Mouse (Mus musculus): ENCODE results near the gene Ifrd2. TPM values are rescaled to one million over a fixed set of nuclear protein-coding genes. Genes with fewer than 3 reads are reported as not detected.

The Ifrd2 gene
- total and polyA plus RNA-seq, 3 experiments = 147 to 292 TPM; not detected in 1

- Histone ChIP-seq H3K4me3 (ENCODE audit: control insufficient read depth in 1 of 2, insufficient read depth in 1 of 2, low read depth in 2 of 2, low read length in 2 of 2) (no peak overlapping the region), H3K79me2 (ENCODE audit: control insufficient read depth, insufficient read depth, low read length, poor library complexity) (peaks cover 29% of the 10 kb centered on the region), H3K36me3 (ENCODE audit: control insufficient read depth in 1 of 2, insufficient read depth in 2 of 2, low read length in 2 of 2) (peaks cover 0 to 9% of the 10 kb centered on the region in 2 experiments; a peak in 2 of 4 replicates), H3K27me3 (ENCODE audit: control insufficient read depth in 1 of 2, insufficient read depth in 2 of 2, low read length in 2 of 2) (no peaks in the 10 kb centered on the region), H3K9me3 (replicated peaks; ENCODE audit: insufficient read depth, low read length) (no peaks in the 10 kb centered on the region), H3K9ac (ENCODE audit: control insufficient read depth, low read depth, low read length, poor library complexity, severe bottlenecking) (no peak overlapping the region), H3K27ac (ENCODE audit: control insufficient read depth, low read depth, low read length) (no peak overlapping the region), H3K4me1 (ENCODE audit: control insufficient read depth in 1 of 2, insufficient read depth in 2 of 2, low read length in 2 of 2) (peaks cover 0 to 23% of the 10 kb centered on the region in 2 experiments; a peak in 1 of 4 replicates)
- no peak for TF ChIP-seq USF2 (IDR thresholded peaks at IDR 0.05; ENCODE audit: borderline replicate concordance in 1 of 2, insufficient read depth in 1 of 2, low read depth in 1 of 2, low read length in 2 of 2)
- TF ChIP-seq ZMIZ1 (IDR thresholded peaks at IDR 0.05; ENCODE audit: low read depth, low read length) = no peak
- no peak for TF ChIP-seq CHD1 (IDR thresholded peaks at IDR 0.05; ENCODE audit: low read depth, low read length)
- no peak for DNase-seq (ENCODE audit: low read depth, low spot score)
Observed at GRCm38 (mm10) chr9:107540420-107540819, 47.0 kb upstream of the Ifrd2 start.

- DNase-seq (ENCODE audit: low read depth, low spot score) = no peak
- TF ChIP-seq TCF12 (IDR thresholded peaks at IDR 0.05; ENCODE audit: low read depth, low read length) (no peak), CHD1 (IDR thresholded peaks at IDR 0.05; ENCODE audit: low read depth, low read length) (no peak), USF2 (IDR thresholded peaks at IDR 0.05; ENCODE audit: borderline replicate concordance in 1 of 2, insufficient read depth in 1 of 2, low read depth in 1 of 2, low read length in 2 of 2) (no peak), MAFK (IDR thresholded peaks at IDR 0.05; ENCODE audit: borderline replicate concordance, low read depth, low read length) (no peak), MYB (IDR thresholded peaks at IDR 0.05; ENCODE audit: low read depth, low read length) (no peak), CHD2 (IDR thresholded peaks at IDR 0.05; ENCODE audit: low read length) (no peak), POLR2A (IDR thresholded peaks at IDR 0.05; ENCODE audit: control insufficient read depth in 1 of 2, insufficient read depth in 1 of 2, low read depth in 1 of 2, low read length in 2 of 2, poor library complexity in 1 of 2) (no peak), UBTF (IDR thresholded peaks at IDR 0.05; ENCODE audit: borderline replicate concordance, insufficient read depth, low read depth, low read length) (no peak), TBP (IDR thresholded peaks at IDR 0.05; ENCODE audit: low read depth, low read length) (no peak), RAD21 (IDR thresholded peaks at IDR 0.05; ENCODE audit: low read depth, low read length) (no peak), ETS1 (IDR thresholded peaks at IDR 0.05; ENCODE audit: low read depth, low read length) (no peak), MAZ (IDR thresholded peaks at IDR 0.05; ENCODE audit: low read depth, low read length) (no peak), MEF2A (IDR thresholded peaks at IDR 0.05; ENCODE audit: extremely low read depth, insufficient replicate concordance, low read depth, low read length, poor library complexity, severe bottlenecking) (no peak), NELFE (IDR thresholded peaks at IDR 0.05; ENCODE audit: low read depth, low read length) (no peak), BHLHE40 (IDR thresholded peaks at IDR 0.05; ENCODE audit: borderline replicate concordance, low read depth, low read length) (no peak), HCFC1 (IDR thresholded peaks at IDR 0.05; ENCODE audit: low read depth, low read length) (no peak), JUND (IDR thresholded peaks at IDR 0.05; ENCODE audit: low read depth, low read length) (no peak)
- Histone ChIP-seq H3K4me1 (ENCODE audit: control insufficient read depth in 1 of 2, insufficient read depth in 2 of 2, low read length in 2 of 2) (peaks cover 0 to 19% of the 10 kb centered on the region in 2 experiments; a peak in 1 of 4 replicates), H3K27me3 (ENCODE audit: control insufficient read depth in 1 of 2, insufficient read depth in 2 of 2, low read length in 2 of 2) (no peaks in the 10 kb centered on the region), H3K79me2 (ENCODE audit: control insufficient read depth, insufficient read depth, low read length, poor library complexity) (peaks cover 23% of the 10 kb centered on the region), H3K4me3 (ENCODE audit: control insufficient read depth in 1 of 2, insufficient read depth in 1 of 2, low read depth in 2 of 2, low read length in 2 of 2) (peak overlapping the region in 1 of 2 experiments; percentile 90; a peak in 1 of 4 replicates), H3K27ac (ENCODE audit: control insufficient read depth, low read depth, low read length) (no peak overlapping the region), H3K9me3 (replicated peaks; ENCODE audit: insufficient read depth, low read length) (no peaks in the 10 kb centered on the region), H3K9ac (ENCODE audit: control insufficient read depth, low read depth, low read length, poor library complexity, severe bottlenecking) (peak overlapping the region; percentile 33; the same call in 1 of the 2 replicates), H3K36me3 (ENCODE audit: control insufficient read depth in 1 of 2, insufficient read depth in 2 of 2, low read length in 2 of 2) (peaks cover 0 to 9% of the 10 kb centered on the region in 2 experiments; a peak in 2 of 4 replicates)
Observed at GRCm38 (mm10) chr9:107541005-107541404, 46.4 kb upstream of the Ifrd2 start.

All from MEL (cell line).